Mouse (Mus musculus) forebrain, embryonic 13.5 days (tissue): Measurements from ENCODE around the gene Gpr35. TPM values are rescaled to one million over a fixed set of nuclear protein-coding genes. Genes with fewer than 3 reads are reported as not detected.
"Not testable (repeated sequence)": the region's sequence is repeated elsewhere in the genome, so short reads cannot be mapped to it uniquely, and the experiment has no call there.

Source experiments
- ATAC-seq: fragments of 200-750 bp; cut with Nextera tagmentation; 2 replicates; pipeline ENCODE4 v1.8.0; 2017
- H3K27ac ChIP-seq: fragments of 300-500 bp; sonication (generic); 2 replicates; pipeline ENCODE4 v1.5.1; 2015; ENCODE audit warnings: inconsistent platforms, mild to moderate bottlenecking, moderate library complexity
- H3K27me3 ChIP-seq: fragments of 300-500 bp; sonication (generic); 2 replicates; pipeline ENCODE4 v1.6.1; 2015; ENCODE audit warnings: mild to moderate bottlenecking, inconsistent platforms
- H3K36me3 ChIP-seq: fragments of 300-500 bp; sonication (generic); 2 replicates; pipeline ENCODE4 v1.6.1; 2015; ENCODE audit warnings: mild to moderate bottlenecking, inconsistent platforms; ENCODE audit not compliant: poor library complexity, severe bottlenecking
- H3K4me1 ChIP-seq: fragments of 300-500 bp; sonication (generic); 2 replicates; pipeline ENCODE4 v1.6.1; 2015; ENCODE audit warnings: inconsistent platforms
- H3K4me2 ChIP-seq: fragments of 300-500 bp; sonication (generic); 2 replicates; pipeline ENCODE4 v1.6.1; 2015; ENCODE audit warnings: inconsistent platforms, mild to moderate bottlenecking, moderate library complexity
- H3K4me3 ChIP-seq: fragments of 300-500 bp; sonication (generic); 2 replicates; pipeline ENCODE4 v1.5.1; 2015; ENCODE audit warnings: mild to moderate bottlenecking, inconsistent platforms
- H3K9ac ChIP-seq: fragments of 300-500 bp; sonication (generic); 2 replicates; pipeline ENCODE4 v1.6.1; 2015; ENCODE audit warnings: mild to moderate bottlenecking, inconsistent platforms
- H3K9me3 ChIP-seq: fragments of 300-500 bp; sonication (generic); replicated peaks from 2 replicates; pipeline ENCODE4 v1.6.1; 2016; ENCODE audit warnings: inconsistent platforms
- whole genome bisulfite sequencing: fragments of 180-500 bp; shearing (Covaris S2); methylation state at CpG from one replicate; pipeline ENCODE4 v1.1.7; 2015; 5-methylcytosine and 5-hydroxymethylcytosine counted together
- polyA plus RNA-seq: library from polyadenylated mRNA; unstranded; fragments of >200 nt; fragmentation: Nextera tagmentation; extraction: Ambion mirVana; gene quantifications from 2 replicates; pipeline ENCODE4 v1.2.1, GENCODE M21; 2015

Gpr35 gene
- polyA plus RNA-seq, 1 experiment from 2014 or later, result 0.46 TPM

DNA sequence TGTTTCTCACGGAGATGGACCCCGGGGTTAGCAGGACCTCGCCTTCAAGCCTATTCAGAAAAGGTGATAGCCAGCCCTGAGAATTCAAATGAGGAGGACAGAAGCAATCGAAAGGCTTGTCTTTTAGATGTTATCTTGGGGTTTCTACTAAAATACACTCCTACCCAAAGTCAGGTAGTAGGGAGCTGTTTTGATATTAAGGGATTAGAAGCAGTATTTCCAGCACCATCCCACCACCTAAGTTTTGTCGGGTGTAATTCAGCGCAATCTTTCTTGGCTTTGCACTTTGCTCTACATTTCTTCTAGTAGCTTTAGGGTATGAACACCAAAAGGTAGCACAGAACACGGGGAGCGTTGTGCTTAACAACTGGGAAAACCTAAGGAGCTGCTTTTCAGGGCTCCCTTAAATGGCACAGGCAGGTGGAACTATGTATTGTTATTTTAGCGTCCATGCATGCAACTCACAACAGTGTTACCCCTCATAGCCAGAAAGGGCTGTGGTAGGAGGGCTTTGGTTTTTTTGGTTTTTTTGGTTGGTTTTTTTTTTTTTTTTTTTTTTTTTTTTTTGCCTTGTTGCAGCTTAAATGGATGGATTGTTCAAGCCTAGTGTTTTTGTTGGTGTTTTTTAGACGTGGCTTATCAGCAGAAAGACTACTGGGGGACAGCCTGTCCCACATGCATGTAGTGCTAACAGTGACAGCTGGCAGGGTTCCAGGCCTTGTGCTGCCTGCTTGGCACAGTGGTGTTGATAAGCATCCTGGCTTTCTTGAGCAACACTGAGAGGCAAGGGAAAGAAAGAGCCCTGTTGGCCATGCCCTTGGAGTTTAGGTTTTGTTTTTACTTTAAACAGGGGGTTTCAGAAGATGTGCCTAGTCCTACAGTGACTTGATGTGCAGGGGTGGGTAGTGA, 15.4 kb upstream of the Gpr35 start:
- no peaks in the 10 kb centered on the region for H3K9me3 ChIP-seq
- H3K27me3 ChIP-seq, result no peaks in the 10 kb centered on the region; the same call in 1 of the 2 replicates
- no peak for ATAC-seq
- peak overlapping the region; percentile 82 for H3K9ac ChIP-seq
- H3K27ac ChIP-seq, result peak overlapping the region; percentile 95
- H3K4me3 ChIP-seq, result peak overlapping the region; percentile 71
- peak overlapping the region; percentile 79 for H3K4me2 ChIP-seq
- peaks cover 29% of the 10 kb centered on the region for H3K4me1 ChIP-seq
- peaks cover 28% of the 10 kb centered on the region for H3K36me3 ChIP-seq
- WGBS, result 15% methylated on average over 10 of the region's 10 CpGs

GRCm38 (mm10) chr1:92935977-92936376, 14.7 kb upstream of the Gpr35 start:
- Histone ChIP-seq H3K27ac (no peak overlapping the region), H3K4me2 (peak overlapping the region; percentile 79), H3K27me3 (no peaks in the 10 kb centered on the region; the same call in 1 of the 2 replicates), H3K36me3 (peaks cover 33% of the 10 kb centered on the region), H3K4me3 (peak overlapping the region; percentile 71), H3K9ac (peak overlapping the region; percentile 82), H3K9me3 (no peaks in the 10 kb centered on the region), H3K4me1 (peaks cover 29% of the 10 kb centered on the region)
- WGBS, result 60% methylated on average over 2 of the region's 2 CpGs
- ATAC-seq, result no peak

GRCm38 (mm10) chr1:92936467-92936866, 14.2 kb upstream of the Gpr35 start:
- WGBS, result 85% methylated on average over 3 of the region's 3 CpGs

GRCm38 (mm10) chr1:92937797-92938196, 12.9 kb upstream of the Gpr35 start:
- H3K27me3 ChIP-seq, result no peaks in the 10 kb centered on the region
- 89% methylated on average over 3 of the region's 3 CpGs for WGBS
- H3K4me2 ChIP-seq, result no peak overlapping the region
- H3K27ac ChIP-seq, result no peak overlapping the region
- no peaks in the 10 kb centered on the region for H3K9me3 ChIP-seq
- ATAC-seq, result no peak
- H3K4me1 ChIP-seq, result peaks cover 29% of the 10 kb centered on the region
- H3K36me3 ChIP-seq, result peaks cover 48% of the 10 kb centered on the region
- 0 out of 2 replicates have a peak overlapping the region, but pooled peaks have one; percentile 8 for H3K9ac ChIP-seq
- no peak overlapping the region for H3K4me3 ChIP-seq

More at GRCm38 (mm10) chr1:92936467-92936866, 14.2 kb upstream of the Gpr35 start:
- Histone ChIP-seq H3K9me3 (no peaks in the 10 kb centered on the region), H3K4me3 (0 out of 2 replicates have a peak overlapping the region, but pooled peaks have one; percentile 71), H3K27ac (no peak overlapping the region), H3K4me1 (peaks cover 29% of the 10 kb centered on the region), H3K36me3 (peaks cover 35% of the 10 kb centered on the region), H3K4me2 (peak overlapping the region; percentile 79), H3K27me3 (no peaks in the 10 kb centered on the region; the same call in 1 of the 2 replicates), H3K9ac (peak overlapping the region; percentile 82; the same call in 1 of the 2 replicates)
- no peak for ATAC-seq

DNA sequence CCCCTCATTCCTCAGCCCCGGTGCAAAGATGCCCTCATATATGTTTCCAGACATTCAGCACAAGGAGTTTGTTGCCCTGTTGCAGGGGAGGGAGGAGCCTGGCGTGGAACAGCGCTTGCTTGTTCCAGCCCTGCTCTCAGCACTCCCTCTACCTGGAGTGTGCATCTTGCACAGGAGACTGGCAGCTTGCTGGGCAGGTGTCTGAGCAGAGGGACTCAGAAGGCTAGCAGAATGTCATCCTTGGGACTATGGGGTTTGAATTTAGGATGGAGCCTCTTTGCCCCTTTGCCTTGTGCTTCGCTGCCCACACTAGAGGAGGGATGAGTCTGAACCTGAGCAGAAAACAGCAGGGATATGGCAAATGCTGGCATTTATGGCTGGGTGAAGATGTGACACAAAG, 10.9 kb upstream of the Gpr35 start:
- H3K27ac ChIP-seq, result no peak overlapping the region
- no peak overlapping the region for H3K4me2 ChIP-seq
- no peaks in the 10 kb centered on the region for H3K9me3 ChIP-seq
- no peak overlapping the region for H3K4me3 ChIP-seq
- H3K4me1 ChIP-seq, result peaks cover 22% of the 10 kb centered on the region
- peaks cover 67% of the 10 kb centered on the region for H3K36me3 ChIP-seq
- no peak overlapping the region for H3K9ac ChIP-seq
- no peak for ATAC-seq
- no peaks in the 10 kb centered on the region for H3K27me3 ChIP-seq
- WGBS, result 95% methylated on average over 4 of the region's 4 CpGs

DNA sequence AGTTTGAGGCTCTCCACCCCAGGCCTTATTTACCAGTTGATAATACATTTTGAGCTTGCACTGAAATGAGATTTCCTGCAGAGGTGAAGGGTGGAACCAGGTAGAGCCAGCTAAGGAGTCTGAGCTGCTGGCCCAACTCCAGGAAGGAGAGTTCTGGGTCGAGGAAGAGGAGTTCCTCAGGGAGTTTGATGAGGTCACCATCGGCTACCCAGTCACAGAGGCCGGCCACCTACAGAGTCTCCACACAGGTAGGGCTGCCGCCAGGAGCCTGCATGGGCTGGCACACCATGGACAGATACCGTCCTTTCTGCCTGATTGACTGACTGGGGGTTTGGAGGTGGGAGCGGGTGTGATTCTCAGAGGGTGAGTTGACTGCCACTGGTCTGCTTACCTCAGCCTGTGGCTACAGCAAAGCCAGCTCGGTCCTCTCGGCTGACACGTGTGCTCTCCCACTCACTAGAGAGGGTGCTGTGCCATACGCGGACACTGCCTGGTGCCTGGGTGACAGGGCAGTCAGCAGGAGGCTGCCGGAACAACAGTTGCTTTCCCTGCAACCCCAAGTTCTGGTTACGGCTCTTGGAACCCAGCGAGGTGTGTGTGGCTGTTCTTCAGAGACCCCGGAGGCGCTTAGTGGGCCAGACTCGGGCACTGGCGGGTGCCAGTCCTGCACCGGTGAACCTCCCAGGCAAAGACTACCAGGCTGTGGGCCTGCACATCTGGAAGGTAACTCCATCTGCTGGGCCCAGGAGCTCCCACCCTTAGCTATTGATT, 7.3 kb upstream of the Gpr35 start:
- H3K27ac ChIP-seq, result no peak overlapping the region
- no peak overlapping the region for H3K4me2 ChIP-seq
- 93% methylated on average over 19 of the region's 19 CpGs for WGBS
- no peaks in the 10 kb centered on the region for H3K9me3 ChIP-seq
- H3K9ac ChIP-seq, result no peak overlapping the region
- no peaks in the 10 kb centered on the region for H3K4me1 ChIP-seq
- no peaks in the 10 kb centered on the region for H3K27me3 ChIP-seq
- peaks cover 95% of the 10 kb centered on the region for H3K36me3 ChIP-seq
- ATAC-seq, result no peak
- H3K4me3 ChIP-seq, result no peak overlapping the region

DNA sequence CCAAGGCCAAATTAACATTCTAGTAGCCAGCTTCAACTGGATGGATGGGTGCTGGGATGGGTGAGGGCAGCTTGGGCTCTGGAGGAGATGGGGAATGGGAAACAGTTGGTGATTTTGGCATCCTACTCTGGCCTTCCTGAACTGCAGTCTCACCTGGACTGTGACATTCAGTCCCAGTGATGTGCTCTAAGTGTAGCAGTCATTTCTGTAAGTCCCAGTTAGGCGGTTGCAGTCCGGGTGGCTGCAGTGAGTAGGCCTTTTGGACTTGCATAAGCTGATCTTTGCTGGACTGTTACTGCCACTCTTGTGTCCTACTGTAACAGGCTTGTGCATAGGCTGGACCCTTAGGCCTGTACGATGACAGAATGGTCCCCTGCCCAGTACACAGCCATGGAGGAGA, 2.7 kb upstream of the Gpr35 start:
- Histone ChIP-seq H3K4me2 (no peak overlapping the region), H3K27me3 (no peaks in the 10 kb centered on the region), H3K36me3 (peaks cover 61% of the 10 kb centered on the region), H3K4me3 (no peak overlapping the region), H3K9me3 (no peaks in the 10 kb centered on the region), H3K4me1 (no peaks in the 10 kb centered on the region), H3K9ac (no peak overlapping the region), H3K27ac (no peak overlapping the region)
- ATAC-seq, result no peak
- WGBS, result 98% methylated on average over 3 of the region's 3 CpGs

GRCm38 (mm10) chr1:92949426-92949825, 1.2 kb upstream of the Gpr35 start:
- Histone ChIP-seq H3K27ac (no peak overlapping the region), H3K27me3 (no peaks in the 10 kb centered on the region), H3K9me3 (no peaks in the 10 kb centered on the region), H3K9ac (no peak overlapping the region), H3K4me1 (no peaks in the 10 kb centered on the region), H3K4me3 (no peak overlapping the region), H3K4me2 (no peak overlapping the region), H3K36me3 (peaks cover 47% of the 10 kb centered on the region)
- 64% methylated on average over 6 of the region's 6 CpGs for WGBS
- no peak for ATAC-seq

GRCm38 (mm10) chr1:92953641-92954040, 3.0 kb downstream of the Gpr35 start:
- H3K27me3 ChIP-seq, result no peaks in the 10 kb centered on the region
- peaks cover 4% of the 10 kb centered on the region for H3K36me3 ChIP-seq

GRCm38 (mm10) chr1:92956571-92957335, 6.1 kb downstream of the Gpr35 start:
- not testable (repeated sequence) for H3K4me1 ChIP-seq, H3K27me3 ChIP-seq, H3K9me3 ChIP-seq, H3K27ac ChIP-seq, H3K36me3 ChIP-seq, H3K9ac ChIP-seq
- Histone ChIP-seq H3K4me2 (peak overlapping the region; percentile 46), H3K4me3 (peak overlapping the region; percentile 1; the same call in 1 of the 2 replicates)
- 11% methylated on average over 11 of the region's 11 CpGs for WGBS
- ATAC-seq, result peak; percentile 30; the same call in 1 of the 2 replicates

More at GRCm38 (mm10) chr1:92953641-92954040, 3.0 kb downstream of the Gpr35 start:
- H3K4me3 ChIP-seq, result no peak overlapping the region
- H3K9ac ChIP-seq, result no peak overlapping the region
- 66% methylated on average over 2 of the region's 2 CpGs for WGBS
- no peaks in the 10 kb centered on the region for H3K4me1 ChIP-seq
- H3K4me2 ChIP-seq, result no peak overlapping the region
- no peaks in the 10 kb centered on the region for H3K9me3 ChIP-seq
- H3K27ac ChIP-seq, result no peak overlapping the region
- no peak for ATAC-seq

GRCm38 (mm10) chr1:92958999-92959398, 8.3 kb downstream of the Gpr35 start:
- no peak for ATAC-seq
- H3K4me3 ChIP-seq, result no peak overlapping the region
- no peaks in the 10 kb centered on the region for H3K4me1 ChIP-seq
- no peaks in the 10 kb centered on the region for H3K9me3 ChIP-seq
- no peak overlapping the region for H3K9ac ChIP-seq
- no peak overlapping the region for H3K27ac ChIP-seq
- 90% methylated on average over 1 of the region's 1 CpGs for WGBS
- H3K27me3 ChIP-seq, result no peaks in the 10 kb centered on the region
- H3K36me3 ChIP-seq, result no peaks in the 10 kb centered on the region
- H3K4me2 ChIP-seq, result no peak overlapping the region
